Mouse (Mus musculus) liver, embryonic 14.5 days (tissue): Measurements from ENCODE around the gene Tgtp1.
"Not testable (repeated sequence)": the region's sequence is repeated elsewhere in the genome, so short reads cannot be mapped to it uniquely, and the experiment has no call there.

Experiments
- CTCF ChIP-seq: IDR thresholded peaks from 2 replicates; pipeline ENCODE4 v1.5.1; 2016; ENCODE audit warnings: antibody characterized with exemption, low read depth, control low read depth
- EP300 ChIP-seq: IDR thresholded peaks from 2 replicates; pipeline ENCODE4 v1.6.1; 2016; ENCODE audit warnings: antibody characterized with exemption, low read depth

DNA sequence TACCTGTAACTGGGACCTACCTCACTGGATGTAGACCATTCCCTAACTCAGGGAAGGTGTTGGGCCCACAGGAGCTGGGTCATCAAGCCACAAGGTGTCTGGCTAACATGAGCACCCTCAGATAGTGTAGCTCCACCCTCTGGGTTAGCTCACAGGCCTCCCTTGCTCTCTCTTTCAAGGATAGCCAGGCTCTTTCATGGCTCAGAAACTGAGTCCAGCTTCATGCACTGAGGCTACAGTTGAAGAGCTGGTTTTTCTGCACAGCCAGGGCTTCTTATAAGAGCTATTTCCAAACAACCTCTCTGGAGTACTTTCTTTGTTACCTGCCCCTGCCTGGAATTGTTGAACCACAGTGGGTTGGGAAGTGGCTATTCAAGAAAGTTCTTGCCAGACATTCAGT, 18.1 kb upstream of the Tgtp1 start:
- TF ChIP-seq CTCF, EP300: not testable (repeated sequence)
